Mouse (Mus musculus): Measurements from ENCODE around the gene Klhl28.

DNA sequence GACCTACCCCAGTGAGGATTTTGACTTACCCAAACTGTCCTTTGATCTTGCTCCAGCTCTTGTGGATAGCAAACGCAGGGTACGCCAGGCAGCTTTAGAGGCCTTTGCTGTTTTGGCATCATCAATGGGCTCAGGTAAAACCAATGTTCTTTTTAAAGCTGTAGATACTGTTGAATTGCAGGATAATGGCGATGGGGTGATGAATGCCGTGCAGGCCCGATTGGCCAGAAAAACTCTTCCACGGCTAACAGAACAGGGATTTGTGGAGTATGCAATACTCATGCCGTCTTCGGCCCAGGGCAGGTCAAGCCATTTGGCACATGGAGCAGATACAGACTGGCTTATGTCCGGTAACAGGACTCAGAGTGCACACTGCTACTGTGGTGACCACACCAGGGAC lies 2.1 kb upstream of the Klhl28 start:
- TF ChIP-seq CTCF (IDR thresholded peaks at IDR 0.05; ENCODE audit: low read depth) (no peak), EP300 (optimal IDR thresholded peaks at IDR 0.05) (no peak)

Measured in stomach, postnatal 0 days (tissue).